Mouse (Mus musculus) leukemia stem cell, adult 10-12 weeks (primary cell): Measurements from ENCODE around the gene Armc2. TPM values are rescaled to one million over a fixed set of nuclear protein-coding genes. Genes with fewer than 3 reads are reported as not detected.

Experiments
- polyA plus RNA-seq: library from polyadenylated mRNA; stranded (reverse); fragments of >175 nt; gene quantifications from 2 replicates; pipeline ENCODE4 v1.2.3, GENCODE M21; 2012; ENCODE audit warnings: low replicate concordance

Gene Armc2
- polyA plus RNA-seq, result 0.19 TPM in 1 of 2 replicates, not detected in the other

DNA sequence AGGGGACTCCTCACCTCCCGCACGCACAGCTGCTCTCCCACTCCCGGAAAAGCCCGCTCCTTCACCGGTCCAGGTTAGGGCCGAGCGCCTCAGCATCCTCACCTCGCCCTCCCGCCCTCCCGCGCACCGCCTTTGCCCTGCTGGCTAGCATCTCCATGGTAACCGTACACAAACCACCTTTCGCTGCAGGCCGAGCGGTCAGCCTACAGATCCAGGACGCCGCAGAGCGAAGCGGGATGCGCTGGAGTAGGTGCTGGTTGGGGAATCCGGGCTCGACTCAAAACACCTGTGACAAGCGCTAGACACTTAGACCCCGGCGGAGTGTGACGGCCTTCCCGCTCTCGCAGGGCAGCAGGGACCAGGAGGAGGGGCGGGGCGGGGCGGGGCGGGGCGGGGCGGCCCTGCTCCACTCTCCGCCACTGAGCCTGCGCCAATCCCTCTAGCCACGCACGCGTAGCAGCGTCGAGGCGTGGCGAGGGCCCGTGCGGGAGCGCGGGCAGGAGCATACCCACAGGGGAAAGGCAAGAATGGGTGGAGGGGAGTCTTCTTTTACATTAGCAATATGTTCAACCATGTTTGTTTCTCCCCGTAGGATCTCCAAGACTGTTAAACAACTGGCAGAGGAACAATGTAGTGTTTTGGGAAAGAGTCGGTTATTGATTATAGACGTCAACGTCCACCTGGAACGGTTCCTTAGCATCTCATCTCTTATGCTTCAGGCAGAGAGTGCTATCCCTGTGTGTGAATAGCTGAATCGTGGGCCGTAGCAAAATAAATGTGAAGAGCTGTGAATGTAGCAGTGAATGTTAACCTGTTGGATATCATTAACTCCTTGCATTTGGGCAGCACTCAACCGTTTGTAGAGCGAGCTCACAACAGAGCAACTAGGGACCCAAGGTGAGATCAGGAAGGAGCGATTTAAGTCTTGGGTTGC, at the start of gene Armc2:
Armc2 (minus strand) TSS at position 427 of the 934 bp plus-strand sequence.

Other genes starting within 250 kb of the Armc2 start
- 0.56 and 2.2 TPM in 2 replicates for gene Cep57l1, start 208.6 kb downstream of the Armc2 start, polyA plus RNA-seq
- 2.5 and 4.4 TPM in 2 replicates for gene Sesn1, start 208.5 kb downstream of the Armc2 start, polyA plus RNA-seq